8 mouse cellular contexts compared by ENCODE assay signal in genomic region chr5:144767911-144768841, GRCm38 (mm10). TPM values are rescaled to one million over a fixed set of nuclear protein-coding genes. Genes with fewer than 3 reads are reported as not detected.
DNase-seq lines count a peak whose midpoint lies in the region; ATAC-seq and TF ChIP-seq lines count a peak whose summit lies in the region.

No protein-coding gene starts in this region.

- H3K79me2 ChIP-seq in liver, adult 2 months (ENCODE audit: control insufficient read depth, insufficient read depth, low read length) = peaks cover 13% of the 10 kb centered on the region; the same call in 1 of the 2 replicates
- H3K79me2 ChIP-seq in myocyte (ENCODE audit: control insufficient read depth, insufficient read depth) = peaks cover 34% of the 10 kb centered on the region

- peaks cover 2% of the 10 kb centered on the region; the same call in 1 of the 2 replicates for H3K27me3 ChIP-seq in heart, embryonic 11.5 days (ENCODE audit: control insufficient read depth, insufficient read depth, low read length)
- H3K27me3 ChIP-seq in kidney, embryonic 16.5 days (ENCODE audit: insufficient read depth, low read length) = no peaks in the 10 kb centered on the region
- H3K27me3 ChIP-seq in liver, adult 2 months (ENCODE audit: control insufficient read depth, insufficient read depth, low read length) = no peaks in the 10 kb centered on the region
- peaks cover 4% of the 10 kb centered on the region for H3K27me3 ChIP-seq in myocyte (ENCODE audit: control insufficient read depth, insufficient read depth, insufficient read length)
- H3K27me3 ChIP-seq in splenic B cell, adult 2 months (ENCODE audit: control insufficient read depth, insufficient read depth, low read length, poor library complexity, severe bottlenecking) = no peaks in the 10 kb centered on the region

- H3K9ac ChIP-seq in heart, embryonic 11.5 days (ENCODE audit: low read depth, low read length) = peak overlapping the region; percentile 95
- peak overlapping the region; percentile 97 for H3K9ac ChIP-seq in kidney, embryonic 16.5 days (replicated peaks; ENCODE audit: low read length)
- peak overlapping the region; percentile 95 for H3K9ac ChIP-seq in liver, adult 2 months (ENCODE audit: low read depth, low read length)

- peak overlapping the region; percentile 63 for H3K4me2 ChIP-seq in heart, embryonic 11.5 days
- H3K4me2 ChIP-seq in kidney, embryonic 16.5 days (replicated peaks; ENCODE audit: low read depth, low read length) = peak overlapping the region; percentile 84
- peak overlapping the region; percentile 82 for H3K4me2 ChIP-seq in myocyte (ENCODE audit: low read depth)

- under 1% methylated on average over 85 of the region's 92 CpGs for WGBS in heart, embryonic 11.5 days (ENCODE audit: insufficient replicate concordance)
- WGBS in kidney, embryonic 16.5 days = 0% methylated on average over 90 of the region's 92 CpGs
- under 1% methylated on average over 92 of the region's 92 CpGs for whole genome bisulfite sequencing in liver, adult 2 months

- peak; percentile 89 for ATAC-seq in heart, embryonic 11.5 days (replicated peaks; ENCODE audit: insufficient number of reproducible peaks, low FRiP score, low TSS enrichment)
- ATAC-seq in kidney, embryonic 16.5 days (ENCODE audit: low FRiP score, low TSS enrichment) = peak; percentile 94

- peak; percentile 96 for DNase-seq in A20 (ENCODE audit: low read depth, low spot score)
- peak; percentile 73 for DNase-seq in liver, adult 2 months (ENCODE audit: extremely low read depth, low read depth, low spot score)
- DNase-seq in splenic B cell, adult 2 months (ENCODE audit: low read depth, low spot score) = peak; percentile 95

- H3K27ac ChIP-seq in bone marrow macrophage, adult 2 months (ENCODE audit: insufficient read depth, low read depth, low read length) = peak overlapping the region; percentile 83
- H3K27ac ChIP-seq in embryonic fibroblast, embryonic 13.5 days (ENCODE audit: insufficient read depth, low read length) = peak overlapping the region; percentile 88
- peak overlapping the region; percentile 82 for H3K27ac ChIP-seq in heart, embryonic 11.5 days (ENCODE audit: low read depth, low read length)
- peak overlapping the region; percentile 94 for H3K27ac ChIP-seq in kidney, embryonic 16.5 days (ENCODE audit: low read length)
- peak overlapping the region; percentile 97 for H3K27ac ChIP-seq in liver, adult 2 months (replicated peaks; ENCODE audit: insufficient read depth, low read depth, low read length)

- peak; percentile 71; the same call in 1 of the 2 replicates for TF ChIP-seq POLR2A in bone marrow macrophage, adult 2 months (IDR thresholded peaks at IDR 0.05; ENCODE audit: borderline replicate concordance, low read depth, low read length)
- TF ChIP-seq POLR2A in embryonic fibroblast, embryonic 13.5 days (IDR thresholded peaks at IDR 0.05; ENCODE audit: low read depth, low read length) = peak; percentile 91
- TF ChIP-seq POLR2A in liver, adult 2 months (IDR thresholded peaks at IDR 0.05; ENCODE audit: extremely low read depth, insufficient read depth, low read length) = peak; percentile 80; the same call in 1 of the 2 replicates
- peak; percentile 86 for TF ChIP-seq POLR2A in myocyte (IDR thresholded peaks at IDR 0.05; ENCODE audit: insufficient read length, low read depth)

- TF ChIP-seq CTCF in bone marrow macrophage, adult 2 months (IDR thresholded peaks at IDR 0.05; ENCODE audit: low read depth, low read length) = peak; percentile 87
- TF ChIP-seq CTCF in embryonic fibroblast, embryonic 13.5 days (IDR thresholded peaks at IDR 0.05; ENCODE audit: borderline replicate concordance, insufficient read depth, low read length) = peak; percentile 35; the same call in 1 of the 2 replicates
- TF ChIP-seq CTCF in liver, adult 2 months (IDR thresholded peaks at IDR 0.05; ENCODE audit: low read depth, low read length) = peak; percentile 71

- no peaks in the 10 kb centered on the region for H3K9me3 ChIP-seq in heart, embryonic 11.5 days (replicated peaks; ENCODE audit: control insufficient read depth, low read length)
- H3K9me3 ChIP-seq in kidney, embryonic 16.5 days (ENCODE audit: low read length) = no peaks in the 10 kb centered on the region

- peak overlapping the region; percentile 84 for H3ac ChIP-seq in myocyte (ENCODE audit: control insufficient read depth, insufficient read length)

- H3K4me3 ChIP-seq in bone marrow macrophage, adult 2 months (ENCODE audit: insufficient read depth, low read length) = peak overlapping the region; percentile 98
- H3K4me3 ChIP-seq in embryonic fibroblast, embryonic 13.5 days (ENCODE audit: insufficient read depth, low read length) = peak overlapping the region; percentile 89
- H3K4me3 ChIP-seq in heart, embryonic 11.5 days (ENCODE audit: low read depth, low read length) = peak overlapping the region; percentile 63
- H3K4me3 ChIP-seq in kidney, embryonic 16.5 days (ENCODE audit: low read length) = peak overlapping the region; percentile 80
- peak overlapping the region; percentile 86 for H3K4me3 ChIP-seq in liver, adult 2 months (ENCODE audit: insufficient read depth, low read depth, low read length)
- H3K4me3 ChIP-seq in myocyte = peak overlapping the region; percentile 95

- H3K4me1 ChIP-seq in bone marrow macrophage, adult 2 months (ENCODE audit: control insufficient read depth, insufficient read depth, low read length) = peaks cover 28% of the 10 kb centered on the region
- H3K4me1 ChIP-seq in embryonic fibroblast, embryonic 13.5 days (ENCODE audit: control insufficient read depth, insufficient read depth, low read length) = no peaks in the 10 kb centered on the region; the same call in 1 of the 2 replicates
- peaks cover 8% of the 10 kb centered on the region for H3K4me1 ChIP-seq in heart, embryonic 11.5 days (ENCODE audit: control insufficient read depth, insufficient read depth, low read length)
- peaks cover 11% of the 10 kb centered on the region for H3K4me1 ChIP-seq in kidney, embryonic 16.5 days (ENCODE audit: insufficient read depth, low read length)
- peaks cover 5% of the 10 kb centered on the region; the same call in 1 of the 2 replicates for H3K4me1 ChIP-seq in liver, adult 2 months (ENCODE audit: control insufficient read depth, insufficient read depth, low read length)

- H3K36me3 ChIP-seq in heart, embryonic 11.5 days (ENCODE audit: control insufficient read depth, insufficient read depth, low read length) = peaks cover 11% of the 10 kb centered on the region
- H3K36me3 ChIP-seq in kidney, embryonic 16.5 days (ENCODE audit: insufficient read depth, low read length) = peaks cover 18% of the 10 kb centered on the region
- H3K36me3 ChIP-seq in liver, adult 2 months (ENCODE audit: control insufficient read depth, insufficient read depth, low read length) = peaks cover 4% of the 10 kb centered on the region
- H3K36me3 ChIP-seq in myocyte (ENCODE audit: control insufficient read depth, insufficient read depth) = peaks cover 8% of the 10 kb centered on the region
- H3K36me3 ChIP-seq in splenic B cell, adult 2 months (ENCODE audit: control insufficient read depth, insufficient read depth, low read length, poor library complexity, severe bottlenecking) = no peaks in the 10 kb centered on the region; the same call in 1 of the 2 replicates

TF ChIP-seq in myocyte, 11 proteins besides CTCF, POLR2A, EP300 and RAD21:
- peak in 1 of 3 experiments; percentile 23 for TF ChIP-seq MYOG (IDR thresholded peaks at IDR 0.05; ENCODE audit: control insufficient read depth in 1 of 3, insufficient read depth in 1 of 3, insufficient read length in 2 of 3, low read depth in 2 of 3)
- TF ChIP-seq MAX (IDR thresholded peaks at IDR 0.05; ENCODE audit: low read depth) = no peak
- peak; percentile 72 for TF ChIP-seq POLR2AphosphoS2 (IDR thresholded peaks at IDR 0.05; ENCODE audit: insufficient read length, low read depth)

RNA-seq across cellular contexts. Expression of gene Trrap, which starts 0.6 kb away (rescaled TPM):
- polyA plus RNA-seq in bone marrow macrophage, adult 2 months (2012; ENCODE audit: insufficient read depth, insufficient read length, missing spikeins) = 61.1 and 64.8 TPM in 2 replicates
- 83.6 and 88.3 TPM in 2 replicates for polyA plus RNA-seq in embryonic fibroblast, embryonic 13.5 days (2011; ENCODE audit: insufficient read length, low read depth, missing spikeins)
- 62.6 and 75.7 TPM in 2 replicates for polyA plus RNA-seq in heart, embryonic 11.5 days (2014; fragmentation: Nextera tagmentation; extraction: Ambion mirVana)
- polyA plus RNA-seq in kidney, embryonic 16.5 days (2015; fragmentation: Nextera tagmentation; extraction: Ambion mirVana) = 69.8 and 84.1 TPM in 2 replicates
- total RNA-seq in liver, adult 2 months (2014; rRNA removed) = 19.8 and 28.7 TPM in 2 replicates
- 24.2 and 33.9 TPM in 2 replicates for polyA plus RNA-seq in liver, adult 2 months (2012; rRNA removed)
- polyA plus RNA-seq in myocyte (2012; fragmentation: generic; extraction: Trizol) = 40.2 TPM

RNA-seq across cellular contexts. Expression of gene Tmem130, which starts 6.6 kb away (rescaled TPM):
- not detected in 2 replicates for polyA plus RNA-seq in bone marrow macrophage, adult 2 months (2012; ENCODE audit: insufficient read depth, insufficient read length, missing spikeins)
- polyA plus RNA-seq in embryonic fibroblast, embryonic 13.5 days (2011; ENCODE audit: insufficient read length, low read depth, missing spikeins) = not detected in 2 replicates
- 0.79 and 1.4 TPM in 2 replicates for polyA plus RNA-seq in heart, embryonic 11.5 days (2014; fragmentation: Nextera tagmentation; extraction: Ambion mirVana)
- 0.42 and 0.90 TPM in 2 replicates for polyA plus RNA-seq in kidney, embryonic 16.5 days (2015; fragmentation: Nextera tagmentation; extraction: Ambion mirVana)
- total RNA-seq in liver, adult 2 months (2014; rRNA removed) = not detected in 2 replicates
- polyA plus RNA-seq in liver, adult 2 months (2012; rRNA removed) = 0.04 TPM in 1 of 2 replicates, not detected in the other
- 0.06 TPM for polyA plus RNA-seq in myocyte (2012; fragmentation: generic; extraction: Trizol)

Comparison
In these comparisons a context has a peak if more than half of its experiments do, and no peak if none do; other contexts are left out.
1. Peak in every context shown above with its lines: DNase-seq, ATAC-seq, H3K4me3 ChIP-seq and H3K27ac ChIP-seq.
2. CTCF ChIP-seq: peak in every context shown above with its lines; median percentile 87 in bone marrow macrophage, adult 2 months; 71 in liver, adult 2 months; 35 in embryonic fibroblast, embryonic 13.5 days.